Mouse (Mus musculus) gastrocnemius, postnatal 36 days (tissue): ENCODE results near the gene Srek1ip1. TPM values are rescaled to one million over a fixed set of nuclear protein-coding genes. Genes with fewer than 3 reads are reported as not detected.

Experiments
- DNase-seq, 2 experiments: peaks; one replicate each; pipeline ENCODE4 v3.0.0; 2022
- intact Hi-C: fragments of 180-260 bp; cut with DNase I; formaldehyde crosslinking; loops from one replicate; pipeline ENCODE4 v1.15.1; 2025
- total RNA-seq, 2 experiments: library from RNA; stranded (reverse); gene quantifications; 2 replicates each; pipeline ENCODE4 v1.2.3; 2021

Srek1ip1 gene
- total RNA-seq, 2 experiments from 2014 or later: 9.7 to 10.5 TPM

DNA sequence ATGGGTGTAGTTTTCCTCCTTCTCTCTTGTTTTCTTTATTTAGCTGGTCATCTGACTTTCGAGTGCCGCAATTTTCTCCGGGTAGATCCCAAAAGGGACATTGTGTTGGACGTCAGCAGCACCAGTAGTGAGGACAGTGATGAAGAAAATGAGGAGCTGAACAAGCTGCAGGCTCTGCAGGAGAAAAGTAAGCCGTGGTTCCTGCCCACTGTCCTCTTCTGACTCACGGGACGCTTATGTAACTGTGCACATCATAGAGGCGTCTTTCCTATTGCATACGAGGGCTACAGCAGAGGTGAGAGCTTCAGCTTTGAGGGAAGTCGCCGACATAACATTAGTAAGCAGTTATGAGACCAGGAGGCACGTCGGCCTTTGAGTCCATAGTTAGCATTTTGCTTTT, 40.5 kb downstream of the Srek1ip1 start:
- DNase-seq: no peak

GRCm38 (mm10) chr13:104837628-104838027, 45.3 kb downstream of the Srek1ip1 start:
- intact Hi-C loops: no loop called here
- no peak for DNase-seq

More for the DNA sequence above, 40.5 kb downstream of the Srek1ip1 start:
- intact Hi-C loops: no loop called here

GRCm38 (mm10) chr13:104841937-104842336, 49.7 kb downstream of the Srek1ip1 start:
- DNase-seq: no peak
- intact Hi-C loops: no loop called here

GRCm38 (mm10) chr13:104843295-104844089, 51.2 kb downstream of the Srek1ip1 start:
- intact Hi-C loops: no loop called here
- no peak for DNase-seq

DNA sequence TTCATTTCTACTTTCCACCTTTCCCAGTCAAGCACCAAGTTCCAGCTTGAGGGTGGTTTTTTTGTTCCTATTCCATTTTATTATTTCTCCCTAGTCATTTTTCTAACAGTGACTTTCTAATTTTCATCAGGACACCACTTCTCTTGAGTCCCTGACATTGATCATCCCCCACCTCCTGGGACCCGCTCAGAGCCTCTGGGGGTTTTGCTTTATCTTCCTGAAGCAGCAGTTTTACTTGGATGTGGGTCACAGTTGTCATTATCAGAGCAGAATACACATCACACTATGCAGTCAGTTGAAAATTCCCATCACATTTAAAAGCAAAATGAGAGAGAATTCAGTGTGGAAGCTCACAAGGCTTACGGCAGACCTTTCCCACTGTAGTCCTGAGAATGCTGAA, 61.4 kb downstream of the Srek1ip1 start:
- intact Hi-C loops: no loop called here
- no peak for DNase-seq

GRCm38 (mm10) chr13:104863127-104863979, 71.1 kb downstream of the Srek1ip1 start, which contains the start of gene Shisal2b:
Shisal2b (minus strand) TSS chr13:104863893.
- DNase-seq: no peak
- intact Hi-C loops: no loop called here

DNA sequence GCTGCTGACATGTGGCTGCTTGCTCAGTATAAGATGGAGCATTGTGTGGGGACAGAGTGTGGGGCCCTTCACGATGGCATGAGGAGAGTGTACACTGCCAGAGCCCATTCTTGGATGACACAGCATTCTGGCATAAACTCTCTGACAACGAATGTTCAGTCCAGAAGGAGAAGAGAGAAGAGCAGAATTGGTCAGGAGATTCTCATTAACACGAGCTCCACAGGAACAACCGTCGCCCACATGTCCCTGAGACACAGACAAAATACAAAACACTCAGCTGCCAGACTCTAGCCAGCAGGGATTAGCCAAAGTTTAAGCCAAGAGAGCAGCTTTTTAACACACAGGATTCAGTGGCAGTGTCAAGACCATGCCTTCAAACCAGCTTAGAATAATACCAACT, 74.4 kb downstream of the Srek1ip1 start:
- intact Hi-C loops: no loop called here
- no peak for DNase-seq

DNA sequence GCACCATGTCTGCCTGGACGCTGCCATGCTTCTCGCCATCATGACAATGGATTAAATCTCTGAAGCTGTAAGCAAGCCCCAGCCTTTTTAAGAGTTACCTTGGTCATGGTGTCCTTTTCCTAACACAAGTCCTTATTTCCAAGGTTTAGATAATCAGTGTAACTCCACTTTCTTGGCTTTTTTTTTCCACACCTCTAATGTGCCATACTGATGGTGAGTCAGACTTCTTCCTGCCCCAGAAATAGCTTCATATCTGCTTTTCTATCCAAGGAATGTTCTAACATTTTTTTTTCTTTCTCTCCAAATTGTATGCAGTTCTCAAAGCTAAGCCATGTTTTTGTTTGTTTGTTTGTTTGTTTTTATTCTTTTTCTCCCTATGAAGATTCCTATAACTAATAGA, 77.6 kb downstream of the Srek1ip1 start:
- intact Hi-C loops: no loop called here
- no peak for DNase-seq

GRCm38 (mm10) chr13:104878508-104878907, 86.2 kb downstream of the Srek1ip1 start:
- intact Hi-C loops: no loop called here
- no peak for DNase-seq

DNA sequence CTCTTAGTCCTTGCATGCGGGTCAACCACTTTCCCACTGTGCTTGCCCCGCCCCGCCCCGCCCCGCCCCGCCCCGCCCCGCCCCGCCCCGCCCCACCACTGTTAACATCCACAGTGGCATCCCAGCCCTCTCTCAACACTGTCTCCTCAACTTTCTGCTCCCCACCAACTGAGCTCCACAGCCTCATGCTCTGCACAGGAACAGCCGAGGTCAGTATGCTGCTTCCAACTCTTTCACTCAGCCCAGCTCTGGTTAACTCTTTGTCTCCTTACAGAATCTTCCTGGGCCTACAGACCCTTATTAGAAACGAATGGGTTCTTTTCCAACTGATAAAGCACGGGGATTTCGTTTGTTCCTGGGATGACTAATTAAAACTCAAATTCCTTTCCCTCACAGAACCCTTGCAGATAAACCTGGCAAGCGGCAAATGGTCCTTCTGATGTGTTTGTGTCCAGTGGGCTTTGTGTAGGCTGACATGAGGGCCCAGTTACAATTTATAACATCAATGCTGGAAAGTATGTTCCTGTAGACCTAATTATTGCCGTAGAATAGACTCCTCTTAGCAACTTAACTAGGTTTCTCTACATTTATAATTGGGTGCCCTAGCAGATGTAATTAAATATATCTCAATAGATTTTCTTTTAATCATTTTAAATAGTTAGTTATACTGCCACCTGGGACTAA, 91.4 kb downstream of the Srek1ip1 start:
- no peak for DNase-seq
- intact Hi-C loops: no loop called here

- no peak for DNase-seq
Measured at GRCm38 (mm10) chr13:104886308-104887032, 94.2 kb downstream of the Srek1ip1 start.

More at GRCm38 (mm10) chr13:104886308-104887032, 94.2 kb downstream of the Srek1ip1 start:
- intact Hi-C loops: no loop called here

Other genes starting within 250 kb of the Srek1ip1 start
- gene Cwc27, start 24.7 kb downstream of the Srek1ip1 start, total RNA-seq: 10 to 100 TPM; 10.4 to 11.6 TPM
- gene Shisal2b, start 71.4 kb downstream of the Srek1ip1 start, total RNA-seq: not detected